Mouse (Mus musculus) adrenal gland, postnatal 36 days (tissue): Measurements from ENCODE around the gene Borcs6. TPM values are rescaled to one million over a fixed set of nuclear protein-coding genes. Genes with fewer than 3 reads are reported as not detected.

Experiments
- DNase-seq, 2 experiments: peaks; one replicate each; pipeline ENCODE4 v3.0.0; 2021; ENCODE audit warnings: mixed read lengths in 1 of 2
- total RNA-seq, 2 experiments: library from RNA; stranded (reverse); gene quantifications; 2 replicates each; pipeline ENCODE4 v1.2.3; 2021

Borcs6 gene
- total RNA-seq, 2 experiments from 2014 or later: 26.4 to 30.4 TPM

- peak; percentile 94 to 96 for DNase-seq
These were observed 11.2 kb downstream of the Borcs6 start, which contains the start of gene Tmem107 for GRCm38 (mm10) chr11:69070590-69071222. TSS of gene Tmem107 (plus strand) at chr11:69070806.

GRCm38 (mm10) chr11:69071262-69071661 lies 11.7 kb downstream of the Borcs6 start:
- peak in 1 of 2 experiments; percentile 40 for DNase-seq

GRCm38 (mm10) chr11:69072234-69072633 lies 12.7 kb downstream of the Borcs6 start:
- DNase-seq: no peak

DNA sequence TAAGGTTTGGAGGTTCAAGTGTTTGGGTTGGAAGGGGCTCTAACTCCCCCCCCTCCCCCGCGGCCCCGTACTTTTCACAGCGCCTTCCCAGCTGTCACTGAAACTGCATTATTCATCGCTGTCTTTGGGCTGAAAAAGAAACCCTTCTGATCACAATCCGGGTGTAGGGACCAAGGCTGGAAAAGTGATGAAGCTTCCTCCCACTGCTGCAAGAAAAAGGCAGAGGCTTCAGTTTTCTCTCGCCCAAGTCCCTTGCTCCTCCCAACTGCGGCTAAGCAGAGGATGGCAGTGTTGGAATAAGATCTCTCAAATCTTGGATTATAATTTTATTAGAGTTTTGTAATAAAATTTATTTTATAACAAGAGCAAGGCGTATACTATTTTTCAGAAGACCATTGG lies 13.1 kb downstream of the Borcs6 start:
- no peak for DNase-seq

DNA sequence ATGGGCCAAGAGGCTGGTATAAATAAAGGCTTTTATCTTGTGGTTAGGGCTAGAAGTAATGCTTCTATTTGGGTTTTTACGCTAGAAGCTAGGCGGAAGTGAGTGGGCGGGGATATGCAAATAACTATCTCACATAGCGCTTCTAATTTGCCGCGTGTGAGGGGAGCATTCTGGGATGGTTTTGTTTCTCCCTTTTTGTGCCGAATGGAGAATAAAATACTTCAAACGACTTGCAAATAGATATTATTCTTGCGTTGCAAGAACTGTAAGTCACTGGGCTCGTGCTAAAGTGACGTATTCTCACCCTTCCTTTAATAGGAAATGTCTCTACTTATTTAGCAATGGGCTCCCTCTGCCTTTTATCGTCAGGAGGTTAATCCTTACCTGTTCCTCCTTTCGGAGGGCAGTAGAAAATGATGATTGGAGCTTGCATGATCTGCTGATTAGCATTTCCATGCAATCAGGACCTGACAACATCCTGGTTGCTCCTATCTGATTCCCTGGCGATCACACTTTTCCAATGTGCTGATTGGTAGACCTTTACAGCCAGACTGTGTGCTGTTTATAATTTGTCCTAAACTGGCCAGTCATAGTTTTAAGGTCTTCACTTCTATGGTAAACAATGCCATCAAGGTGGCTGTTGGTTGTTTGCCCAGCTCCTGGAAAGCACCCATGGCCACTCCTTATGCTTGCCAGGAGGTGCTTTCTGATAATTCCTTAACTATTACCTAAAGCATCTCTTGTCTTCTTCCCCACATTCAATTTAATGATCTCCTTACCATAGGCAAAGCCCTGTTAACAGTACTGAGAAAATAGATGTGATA lies 13.8 kb downstream of the Borcs6 start:
- peak; percentile 76 to 83 for DNase-seq

GRCm38 (mm10) chr11:69073951-69074775 lies 14.6 kb downstream of the Borcs6 start:
- DNase-seq: no peak

DNA sequence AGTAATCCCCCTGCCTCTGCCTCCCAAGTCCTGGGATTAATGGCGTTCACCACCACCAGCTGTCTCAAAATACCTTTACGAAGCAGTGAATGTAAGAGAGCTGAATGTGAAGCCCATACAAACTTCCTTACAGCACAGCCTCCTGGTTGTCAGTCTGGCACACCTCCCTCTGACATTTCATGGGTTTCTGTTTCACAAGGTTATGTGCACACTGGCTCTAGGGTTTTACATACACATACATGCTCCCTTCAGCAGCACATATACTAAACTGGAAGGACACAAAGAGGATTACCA lies 15.2 kb downstream of the Borcs6 start:
- DNase-seq: no peak

DNA sequence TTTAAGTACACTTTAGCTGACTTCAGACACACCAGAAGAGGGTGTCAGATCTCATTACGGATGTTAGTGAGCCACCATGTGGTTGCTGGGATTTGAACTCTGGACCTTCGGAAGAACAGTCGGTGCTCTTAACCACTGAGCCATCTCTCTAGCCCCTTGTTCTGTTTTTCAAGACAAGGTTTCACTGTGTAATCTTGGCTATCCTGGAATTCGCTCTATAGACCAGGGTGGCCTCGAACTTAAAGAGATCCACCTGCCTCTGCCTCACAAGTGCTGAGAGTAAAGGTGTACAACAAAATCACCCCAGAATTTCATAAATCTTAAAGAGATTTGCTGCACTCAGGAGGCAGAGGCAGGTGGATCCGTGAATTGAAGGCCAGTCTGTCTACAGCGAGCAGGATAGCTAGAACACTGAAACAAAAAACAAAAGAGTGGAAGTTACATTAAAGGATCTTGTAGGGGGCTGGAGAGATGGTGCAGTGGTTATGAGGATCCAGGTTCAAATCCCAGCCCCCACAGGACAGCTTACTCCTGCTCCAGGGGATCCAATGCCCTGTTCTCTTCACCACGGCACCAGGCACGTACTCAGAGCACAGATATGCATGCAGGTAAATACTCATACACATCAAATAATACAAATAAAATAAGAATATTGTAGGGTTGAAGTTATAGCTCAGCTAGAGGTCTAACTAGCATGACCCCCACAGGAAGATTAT lies 16.4 kb downstream of the Borcs6 start:
- DNase-seq: no peak

- peak in 1 of 2 experiments; percentile 60 for DNase-seq
These were observed 17.1 kb downstream of the Borcs6 start for GRCm38 (mm10) chr11:69076572-69076971.

GRCm38 (mm10) chr11:69077316-69077715 lies 17.8 kb downstream of the Borcs6 start:
- no peak for DNase-seq

DNA sequence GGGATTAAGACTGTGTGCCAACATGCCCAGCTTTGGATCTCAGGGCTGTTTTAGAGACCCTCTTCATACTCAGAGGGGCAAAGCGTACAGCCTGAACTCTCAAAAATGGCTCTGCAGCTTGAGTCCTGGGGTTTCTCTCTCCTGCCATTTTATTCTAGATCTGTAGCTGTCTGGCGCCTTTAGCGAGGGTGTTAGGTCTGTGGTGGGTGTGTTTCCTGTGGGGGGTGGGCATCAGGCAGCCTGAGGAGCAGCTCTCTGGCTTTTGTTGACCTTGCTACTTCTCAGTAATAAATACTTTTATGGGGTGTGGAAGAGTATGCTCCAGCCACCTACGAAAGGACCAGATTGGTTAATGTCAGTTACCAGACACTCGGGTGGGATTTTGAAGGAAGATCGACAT lies 18.5 kb downstream of the Borcs6 start:
- DNase-seq: no peak

DNA sequence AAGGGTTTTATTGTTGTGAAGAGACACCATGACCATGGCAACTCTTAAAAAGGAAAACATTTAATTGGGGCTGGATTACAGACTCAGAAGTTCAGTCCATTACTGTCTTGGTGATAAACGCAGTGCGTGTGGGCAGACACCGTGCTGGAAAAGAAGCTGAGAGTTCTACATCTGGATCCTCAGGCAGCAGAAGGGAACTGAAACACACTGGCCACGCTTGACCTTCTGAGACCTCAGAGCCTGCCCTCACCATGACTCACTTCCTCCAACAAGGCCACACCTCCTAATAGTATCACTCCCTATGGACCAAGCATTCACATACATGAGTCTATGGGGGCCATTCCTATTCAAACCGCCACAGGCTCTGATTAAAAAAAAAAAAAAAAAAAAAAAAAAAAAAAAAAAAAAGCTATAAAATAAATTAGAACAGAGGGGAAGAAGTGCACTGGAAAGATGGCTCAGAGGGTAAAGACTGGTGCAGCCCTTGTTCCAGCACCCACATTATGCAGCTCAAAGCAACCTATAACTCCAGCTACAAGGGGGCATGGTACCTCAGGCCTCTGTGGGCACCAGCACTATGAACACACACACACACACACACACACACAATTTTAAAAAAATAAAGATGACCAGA lies 19.4 kb downstream of the Borcs6 start:
- DNase-seq: no peak

- no peak for DNase-seq
These were observed 20.8 kb downstream of the Borcs6 start for GRCm38 (mm10) chr11:69080102-69080854.

DNA sequence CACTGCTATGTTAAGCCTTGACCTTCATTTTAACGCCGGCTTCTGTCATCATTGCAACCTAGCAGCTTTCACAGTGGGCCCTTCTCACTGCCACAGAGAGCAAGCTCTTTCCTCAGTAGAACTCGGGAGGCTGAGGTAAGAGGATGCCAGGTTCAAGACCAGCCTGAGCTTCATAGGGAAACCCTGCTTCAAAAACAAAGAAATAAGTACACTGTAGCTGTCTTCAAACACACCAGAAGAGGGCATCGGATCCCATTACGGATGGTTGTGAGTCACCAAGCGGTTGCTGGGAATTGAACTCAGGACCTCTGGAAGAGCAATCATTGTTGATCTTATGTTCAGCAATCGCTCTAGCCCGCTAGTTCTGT lies 21.3 kb downstream of the Borcs6 start:
- no peak for DNase-seq

DNA sequence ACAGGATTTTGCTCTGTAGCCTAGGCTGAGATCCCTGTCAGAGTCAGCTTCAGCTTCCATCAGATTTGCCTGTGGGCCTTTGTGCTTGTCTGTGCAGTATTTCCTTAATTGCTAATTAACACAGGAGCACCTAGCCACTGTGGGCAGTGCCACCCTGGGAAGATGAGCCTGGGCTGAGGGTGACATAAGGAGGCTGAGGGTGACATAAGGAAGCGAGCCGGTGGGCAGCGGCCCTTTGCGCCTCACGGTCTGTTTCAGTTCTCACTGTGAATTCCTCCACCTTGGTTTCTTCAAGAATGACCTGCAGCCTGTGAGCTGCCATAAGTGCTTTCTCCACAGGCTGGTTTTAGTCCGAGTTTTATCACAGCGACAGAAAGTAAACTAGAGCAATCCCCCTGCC lies 22.1 kb downstream of the Borcs6 start:
- DNase-seq: no peak

- DNase-seq: no peak
These were observed 26.1 kb downstream of the Borcs6 start for GRCm38 (mm10) chr11:69085608-69086007.

DNA sequence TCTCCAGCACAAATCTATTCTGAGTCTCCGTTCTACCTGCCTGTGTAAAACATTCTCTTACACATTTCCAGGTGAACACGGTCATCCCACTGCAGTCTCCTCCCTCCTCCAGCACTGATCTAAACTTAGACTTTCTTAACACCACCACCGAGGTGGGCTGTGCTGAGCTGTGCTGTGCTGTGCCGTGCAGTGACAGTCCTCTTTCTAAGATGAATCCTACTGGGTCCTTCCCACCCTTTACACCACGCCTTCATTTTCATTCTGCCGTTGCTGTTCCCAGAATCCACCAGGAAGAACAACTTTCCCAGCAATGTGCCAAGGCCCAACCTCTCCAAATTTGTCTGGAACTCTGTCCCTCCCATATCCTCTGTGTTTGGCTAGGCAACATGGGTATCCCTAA lies 26.9 kb downstream of the Borcs6 start:
- DNase-seq: no peak

DNA sequence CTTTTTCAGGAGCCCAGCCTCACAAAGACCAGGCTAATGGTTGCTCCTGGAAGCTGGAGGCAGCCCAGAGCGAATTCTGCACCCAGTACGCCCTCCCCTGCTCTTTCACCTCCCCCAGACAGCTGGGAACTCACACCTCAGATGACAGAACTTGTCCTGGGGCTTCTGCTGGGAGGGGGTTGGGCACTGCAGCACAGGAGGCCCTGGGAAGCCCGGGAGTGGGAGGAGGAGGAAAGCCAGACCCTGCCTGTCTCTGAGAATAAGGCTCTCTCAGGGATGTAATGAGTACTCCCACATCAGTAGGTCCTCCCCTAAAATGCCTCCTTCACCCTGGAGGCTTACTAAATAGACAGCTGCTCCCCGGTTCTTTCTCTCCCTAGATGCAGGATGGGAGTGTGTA lies 27.6 kb downstream of the Borcs6 start:
- DNase-seq: no peak

- no peak for DNase-seq
These were observed 28.1 kb downstream of the Borcs6 start for GRCm38 (mm10) chr11:69087597-69087996.

GRCm38 (mm10) chr11:69088103-69088855 lies 28.8 kb downstream of the Borcs6 start, which contains the start of gene Vamp2:
TSS of gene Vamp2 (plus strand) at chr11:69088490.
- DNase-seq: peak; percentile 92 to 97
